Mouse (Mus musculus) neutrophil, adult 5-6 weeks (primary cell): ENCODE measurements at regions not wholly inside any gene's neighbourhood (a gene's known extent, or its start where the extent isn't known, plus 50 kb on each side); places are given as distances from the start of the nearest gene placed in this dataset.

Experiments used
- ATAC-seq: fragments of 151-379, 151-347 bp; 2 replicates; pipeline ENCODE4 v1.8.0; 2017; ENCODE audit warnings: mild to moderate bottlenecking, moderate TSS enrichment; ENCODE audit not compliant: insufficient number of reproducible peaks, poor library complexity, low FRiP score, severe bottlenecking; ENCODE audit errors: extremely low read depth

DNA sequence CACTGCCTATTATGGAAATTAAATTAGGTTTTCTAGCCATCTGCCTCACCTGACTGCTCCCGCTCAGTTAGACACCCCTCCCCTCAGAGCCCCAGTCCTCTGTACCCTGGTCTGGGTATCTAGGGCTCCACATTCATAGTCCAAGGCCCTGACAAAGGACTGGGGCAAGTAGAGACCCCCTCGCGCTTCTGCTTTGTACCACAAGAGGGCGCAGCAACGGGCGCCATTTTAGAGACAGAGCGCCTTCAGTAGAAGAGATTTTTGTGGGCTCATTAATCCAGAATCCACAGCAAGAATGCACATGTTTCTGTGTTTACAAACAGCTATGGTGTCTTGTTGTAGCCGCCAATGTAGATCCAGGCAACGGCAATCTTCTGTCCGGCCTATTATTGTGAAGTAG is 279.7 kb upstream of the Myt1l start:
- ATAC-seq = no peak

DNA sequence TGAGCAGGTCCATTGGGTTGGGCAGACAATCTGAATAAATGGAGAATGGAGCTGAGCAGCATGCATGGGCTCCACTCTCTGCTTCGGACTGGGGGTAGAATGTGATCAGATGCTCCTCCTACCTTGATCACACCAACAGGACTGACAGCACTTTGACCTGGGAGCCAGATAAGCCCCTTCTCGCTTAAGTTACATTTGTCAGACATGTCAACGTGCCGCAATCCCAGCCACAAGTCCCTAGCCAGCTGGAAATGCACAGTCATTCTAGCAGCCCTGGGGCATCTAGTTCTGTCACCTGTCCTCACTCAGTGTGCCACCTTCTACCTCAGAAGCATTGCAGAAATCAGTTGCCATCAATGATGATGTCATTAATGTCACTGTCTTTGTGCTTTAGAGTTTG is 272.1 kb upstream of the Myt1l start:
- ATAC-seq = no peak

DNA sequence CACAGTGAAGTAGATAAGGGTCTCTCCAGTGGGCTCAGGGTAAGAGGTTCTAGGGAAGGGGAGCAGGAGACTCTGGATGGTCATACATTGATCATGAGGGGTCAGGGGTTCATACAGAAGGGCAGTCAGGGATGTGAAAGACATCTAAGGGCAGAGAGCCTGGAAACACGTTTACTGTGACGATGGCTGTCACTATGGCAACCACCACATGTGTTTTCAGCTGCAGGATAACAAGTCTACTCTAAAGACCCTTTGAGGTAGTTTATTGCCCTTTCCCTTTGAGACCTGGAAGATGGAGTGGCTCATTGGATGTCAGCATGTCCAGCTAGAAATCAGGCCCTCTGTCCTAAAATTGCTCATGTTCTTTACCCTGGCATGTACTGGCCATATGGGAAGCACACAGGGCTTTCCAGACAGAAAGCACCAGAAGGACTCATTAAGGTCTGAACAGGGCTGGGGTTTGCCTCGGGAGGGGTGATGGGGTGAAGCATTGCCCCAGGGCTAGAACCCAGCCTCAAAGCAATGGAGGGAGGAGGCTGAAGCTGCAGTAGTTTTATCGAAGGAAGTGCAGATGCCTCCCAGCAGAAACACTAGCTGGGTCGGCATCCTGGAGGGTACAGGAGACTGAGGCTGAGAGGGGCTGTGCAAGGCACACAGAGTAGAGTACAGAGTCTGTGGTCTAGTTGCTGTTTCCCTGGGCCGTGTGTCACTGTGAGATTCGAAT is 271.0 kb upstream of the Myt1l start:
- ATAC-seq = no peak

DNA sequence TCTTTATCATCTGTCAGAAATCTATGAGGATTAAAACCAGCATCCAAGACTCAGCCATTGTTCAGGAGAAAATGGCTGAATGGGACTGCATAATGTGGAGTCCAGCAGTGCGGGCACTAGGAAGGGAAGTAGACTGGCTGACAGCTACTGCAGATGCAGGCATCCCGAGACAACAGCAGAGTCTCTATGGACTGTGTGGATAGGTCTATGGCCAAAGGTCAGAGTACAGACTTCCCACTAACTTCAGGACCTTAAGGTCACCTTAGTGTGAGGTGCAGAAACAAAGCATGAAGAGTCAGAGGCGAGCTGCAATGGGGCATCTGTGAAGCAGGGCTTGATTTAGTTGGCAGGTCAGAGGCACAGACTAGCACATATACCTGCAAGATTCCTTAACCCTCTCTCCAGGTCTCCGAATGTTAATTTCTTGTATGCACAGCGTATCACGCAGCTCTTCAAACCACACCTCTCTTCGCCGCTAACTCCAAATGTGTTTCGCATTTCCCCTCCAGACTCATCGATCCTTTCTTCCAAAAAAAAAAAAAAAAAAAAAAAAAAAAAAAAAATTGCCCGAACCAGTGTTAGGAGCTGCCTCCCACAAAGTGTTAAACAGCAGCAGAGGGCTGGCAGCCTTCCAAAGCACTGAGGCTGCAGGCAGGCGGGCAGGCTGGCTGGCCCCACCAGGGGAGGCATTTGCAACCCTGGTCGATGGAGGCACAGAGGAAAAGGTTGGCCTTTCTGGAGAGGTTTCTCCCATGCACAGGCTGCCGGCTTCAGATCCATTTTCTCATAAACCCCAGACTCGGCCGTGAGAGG is 270.2 kb upstream of the Myt1l start:
- ATAC-seq = no peak

DNA sequence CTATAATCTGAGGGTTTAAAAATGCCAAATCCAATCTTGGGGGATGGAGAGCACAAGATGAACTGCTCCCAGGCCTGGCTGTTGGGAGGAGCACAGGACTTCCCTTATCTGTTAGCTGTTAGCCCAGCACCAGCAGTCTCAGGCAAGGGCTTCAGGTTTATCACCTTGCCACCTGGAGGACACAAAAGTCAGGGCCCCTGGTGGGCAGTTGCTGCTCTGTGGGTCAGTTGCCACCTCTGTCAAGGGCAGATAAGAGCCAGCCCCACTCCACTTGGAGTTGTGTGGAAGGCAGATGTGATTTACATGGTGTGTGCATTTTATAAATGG is 269.7 kb upstream of the Myt1l start:
- no peak for ATAC-seq

DNA sequence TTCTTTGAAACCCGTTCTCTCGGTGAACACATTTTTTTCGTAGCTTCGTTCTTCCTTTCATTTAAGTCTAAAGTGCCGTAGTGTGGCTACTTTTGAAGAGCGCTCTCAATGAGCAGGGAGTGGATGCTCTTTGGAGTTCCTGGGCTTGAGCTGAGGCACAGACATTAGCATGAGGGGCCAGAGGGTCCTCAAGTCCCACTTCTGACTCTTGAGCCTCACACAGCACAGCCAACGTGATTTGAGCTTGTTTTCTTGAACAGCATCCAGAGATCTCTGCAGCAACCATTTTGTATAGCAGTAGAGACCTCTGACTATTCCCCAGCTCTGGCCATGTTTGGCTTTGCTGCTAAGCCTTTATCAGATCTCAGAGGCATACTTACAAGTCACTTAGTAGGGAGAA is 269.2 kb upstream of the Myt1l start:
- ATAC-seq = no peak

DNA sequence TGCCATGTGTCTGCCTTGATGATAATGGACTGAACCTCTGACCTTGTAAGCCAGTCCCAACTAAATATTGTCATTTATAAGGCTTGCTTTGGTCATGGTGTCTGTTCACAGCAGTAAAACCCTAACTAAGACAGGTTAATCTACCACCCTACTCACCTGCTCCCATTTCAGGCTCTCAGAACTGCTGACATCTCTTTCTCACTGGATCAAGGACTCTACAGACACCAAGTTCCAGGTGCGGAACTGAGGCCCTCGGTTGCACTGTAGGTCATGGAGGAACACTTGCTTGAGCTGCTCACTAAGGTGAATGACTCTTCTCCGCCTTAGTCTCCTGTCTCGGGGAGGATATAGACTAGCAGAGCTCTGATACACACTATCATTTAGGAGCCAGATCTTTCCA is 254.0 kb upstream of the Myt1l start:
- ATAC-seq = no peak

DNA sequence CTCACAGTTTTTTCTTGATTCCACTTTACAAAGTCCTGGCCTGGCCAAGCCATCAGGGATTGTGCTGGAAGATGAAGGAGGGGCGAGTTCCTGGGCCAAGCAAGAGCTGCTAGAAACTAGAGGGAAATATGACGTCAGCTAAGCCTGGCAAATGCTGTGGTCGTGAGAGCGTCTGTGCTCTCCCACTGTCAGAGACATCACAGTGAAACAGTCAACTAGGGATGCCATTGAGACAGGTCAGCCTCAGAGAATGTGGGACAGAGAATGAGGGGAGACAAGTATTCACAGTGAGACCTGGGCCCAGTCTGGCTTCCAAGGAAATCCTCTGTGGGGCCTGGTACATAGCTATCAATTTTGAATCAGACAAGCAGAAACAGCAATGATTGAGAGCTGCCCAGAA is 252.5 kb upstream of the Myt1l start:
- no peak for ATAC-seq

DNA sequence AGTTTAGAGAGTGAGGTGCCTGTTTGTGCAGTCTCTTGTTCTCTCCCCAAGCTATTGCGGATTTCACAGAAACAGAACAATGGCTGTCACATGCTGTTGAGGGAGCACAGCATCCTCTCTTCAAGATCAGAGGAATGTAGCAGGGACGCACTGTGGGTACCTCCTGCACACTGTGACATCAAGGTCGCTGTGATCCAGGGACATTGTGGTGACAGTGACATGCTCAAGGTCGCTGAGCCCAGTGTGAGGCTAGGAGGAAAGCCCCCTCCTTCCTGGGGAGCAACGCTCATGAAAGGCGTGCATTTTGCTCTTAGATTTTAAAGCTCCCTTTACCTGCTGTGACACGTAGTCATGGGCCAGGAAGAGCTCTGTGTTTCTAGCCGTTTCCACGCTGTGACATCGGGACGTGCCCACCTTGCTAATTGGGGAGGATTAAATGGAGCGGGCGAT is 248.5 kb upstream of the Myt1l start:
- ATAC-seq = no peak

DNA sequence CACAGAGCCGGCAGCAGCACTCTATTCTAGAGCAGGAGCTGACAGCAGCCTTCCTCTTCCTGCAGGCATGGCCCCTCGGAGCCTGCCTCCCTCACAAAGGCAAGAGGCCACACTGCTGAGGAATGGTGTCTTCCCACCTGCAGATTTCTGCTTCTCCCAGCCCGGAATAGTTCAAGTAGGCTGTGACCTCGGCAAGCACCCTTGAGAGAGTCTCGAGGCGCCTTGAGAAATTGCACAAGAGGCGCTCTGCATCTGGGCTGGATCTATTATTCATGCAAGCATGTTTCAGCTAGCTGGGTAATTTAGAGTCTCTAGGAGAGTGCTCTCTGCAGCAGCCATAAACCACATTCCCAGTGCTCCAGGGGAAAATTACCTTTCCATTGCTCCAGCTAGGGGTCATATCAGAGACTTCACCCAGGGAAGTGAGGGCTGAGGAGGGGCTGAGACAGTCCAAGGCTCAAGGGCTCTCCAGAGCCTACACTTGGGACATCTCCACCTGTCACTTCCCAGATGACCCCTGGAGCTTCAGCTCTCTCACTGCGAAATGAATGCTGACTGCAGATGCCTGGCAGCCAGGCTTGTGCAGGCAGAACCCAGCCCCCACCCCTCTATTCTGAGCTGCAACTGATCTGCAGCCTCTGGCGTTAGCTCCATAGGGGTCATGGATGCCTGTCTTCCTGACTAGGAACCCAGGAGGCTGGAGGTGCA is 247.9 kb upstream of the Myt1l start:
- no peak for ATAC-seq

DNA sequence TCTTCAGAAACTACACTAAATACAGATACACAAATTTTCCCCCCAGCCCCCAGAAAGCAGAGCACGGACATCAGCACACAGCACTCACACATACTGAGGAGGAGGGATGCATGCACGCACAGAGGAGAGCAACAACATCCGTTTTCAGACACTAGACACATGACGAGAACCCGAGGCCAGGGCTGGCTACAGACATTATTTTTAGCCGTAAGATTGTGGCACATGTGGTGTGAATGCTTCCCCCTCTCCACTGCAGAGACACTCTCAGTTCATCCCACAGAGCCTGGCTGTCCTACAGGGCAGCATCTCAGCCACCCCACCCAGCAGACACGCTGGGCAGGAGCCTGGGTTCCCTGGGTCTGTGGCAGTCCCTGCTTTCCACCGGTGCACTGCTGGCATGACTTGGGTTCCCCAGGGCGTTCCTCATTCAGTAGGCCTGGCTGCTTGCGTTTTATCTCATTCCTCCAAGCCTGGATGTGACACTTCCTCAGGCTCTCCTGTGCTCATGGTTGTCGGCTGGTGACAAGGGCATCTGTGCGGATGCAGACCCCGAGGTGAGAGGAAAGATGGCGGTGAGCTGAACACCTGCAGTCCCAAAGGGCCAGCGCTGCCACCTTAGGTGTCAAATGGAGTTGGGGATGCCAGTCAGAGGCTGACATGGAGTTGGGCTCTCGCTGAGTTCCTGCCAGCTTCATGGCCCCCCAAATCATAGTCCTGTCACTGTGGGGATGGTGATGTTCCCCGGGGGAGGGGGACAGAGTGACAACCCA is 247.1 kb upstream of the Myt1l start:
- ATAC-seq = no peak

DNA sequence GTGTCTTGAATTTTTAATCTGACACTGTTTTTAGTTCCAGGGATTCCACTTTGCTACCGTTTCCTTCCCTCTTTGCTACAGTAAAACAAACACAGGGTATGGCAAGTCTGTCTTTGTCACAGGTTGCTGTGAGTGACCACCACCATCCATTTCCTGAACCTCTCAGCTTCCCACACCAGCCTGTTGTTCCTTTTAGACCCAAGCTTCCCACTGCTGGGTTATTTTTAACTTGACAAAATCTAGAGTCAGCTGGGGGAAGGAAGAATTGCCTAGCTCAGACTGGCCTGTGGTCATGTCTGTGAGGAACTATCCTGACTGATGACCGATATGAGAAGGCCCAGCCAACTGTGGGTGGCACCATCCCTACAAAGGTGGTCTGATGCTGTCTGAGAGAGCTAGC is 239.4 kb upstream of the Myt1l start:
- ATAC-seq = no peak

DNA sequence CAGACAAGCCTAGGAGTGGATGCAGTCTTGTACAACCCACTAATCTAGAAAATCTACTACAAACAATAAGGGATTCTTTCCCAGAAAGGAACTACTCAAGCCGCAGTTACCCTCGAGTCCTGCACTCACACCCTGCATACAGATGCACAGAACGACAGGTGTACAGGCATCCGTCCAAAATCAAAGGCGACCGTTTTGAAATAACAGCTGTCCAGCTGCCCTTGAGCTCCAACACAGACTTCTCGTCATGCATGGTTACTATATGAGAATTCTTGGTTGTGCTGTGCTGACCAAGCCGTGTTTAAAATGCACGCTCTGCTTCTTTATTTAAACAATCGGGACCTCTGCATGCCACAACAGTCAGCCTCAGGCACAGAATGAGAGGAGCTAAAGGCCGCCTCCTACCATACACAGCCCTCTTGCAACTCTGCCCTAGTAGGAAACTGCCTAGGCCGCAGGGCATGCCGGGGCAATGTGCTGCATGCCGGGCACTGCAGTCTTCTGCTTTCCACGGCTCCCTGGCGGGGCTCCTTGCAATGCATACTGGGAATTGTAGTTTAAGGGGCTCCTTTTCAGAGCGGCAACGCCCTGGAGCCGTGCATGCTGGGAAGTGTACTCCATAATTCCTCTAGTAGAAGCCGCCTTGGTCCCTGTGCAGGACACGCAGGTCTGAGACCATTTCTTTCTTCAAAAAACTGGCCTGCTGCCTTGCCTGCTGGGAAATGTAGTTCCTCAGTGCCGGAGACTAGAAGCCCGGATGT is 237.4 kb upstream of the Myt1l start:
- ATAC-seq = peak; percentile 55; the same call in 1 of the 2 replicates

DNA sequence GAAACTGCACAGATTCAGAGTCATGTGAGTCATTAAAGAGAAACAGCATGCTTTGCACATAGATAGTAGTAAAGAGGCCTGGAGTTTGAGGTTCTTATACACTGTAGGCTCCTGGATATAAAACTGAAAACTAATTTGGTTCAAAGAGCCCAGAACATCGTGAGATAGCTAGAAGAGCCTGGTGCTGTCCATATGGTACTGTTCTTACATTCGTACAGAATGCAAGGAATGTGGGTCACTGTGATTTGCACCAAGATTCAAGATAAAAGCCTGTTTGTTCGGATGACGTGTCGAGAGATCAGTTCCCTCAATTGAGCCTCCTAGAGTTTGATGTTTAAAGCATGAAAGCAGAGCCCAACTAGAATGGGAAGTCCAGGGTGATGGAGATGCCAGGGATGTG is 230.2 kb upstream of the Myt1l start:
- no peak for ATAC-seq

DNA sequence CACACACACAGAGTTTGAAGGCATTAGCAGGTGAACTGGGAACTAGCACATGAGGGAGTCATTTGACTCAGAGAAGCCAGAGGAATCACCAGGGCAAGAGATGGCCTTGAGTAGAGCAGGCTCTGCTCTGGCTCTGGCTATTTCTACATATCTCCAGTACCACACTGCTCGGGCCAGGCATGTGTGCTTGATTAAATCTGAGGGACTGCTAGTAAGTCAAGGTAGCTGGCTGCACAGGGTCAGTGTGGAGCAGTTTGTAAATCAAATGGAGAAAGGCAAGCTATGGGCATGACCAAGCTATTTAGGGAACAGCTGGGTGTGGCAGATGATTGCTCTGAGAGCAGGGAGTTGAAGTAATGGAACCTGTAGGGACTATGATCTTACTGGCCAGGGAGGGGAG is 212.5 kb upstream of the Myt1l start:
- ATAC-seq = no peak

DNA sequence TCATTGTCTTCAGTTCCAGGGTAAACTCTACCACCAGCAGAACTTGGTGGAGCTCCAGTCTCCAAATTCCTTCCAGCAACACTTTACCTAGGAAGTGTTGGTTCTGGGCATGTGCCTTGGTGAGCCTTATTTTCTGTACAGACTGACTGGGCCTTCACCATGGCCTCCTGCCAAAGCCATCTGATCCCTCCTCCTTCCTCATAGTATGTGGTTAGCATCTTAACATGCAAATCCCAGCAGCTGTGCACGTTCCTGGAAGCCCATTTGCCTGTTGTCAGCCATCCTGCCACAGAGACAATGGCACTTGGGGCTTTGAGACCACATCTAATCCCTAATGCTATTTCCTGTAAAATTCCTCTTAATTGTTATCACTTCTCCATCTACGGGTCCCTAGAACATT is 206.7 kb upstream of the Myt1l start:
- no peak for ATAC-seq

DNA sequence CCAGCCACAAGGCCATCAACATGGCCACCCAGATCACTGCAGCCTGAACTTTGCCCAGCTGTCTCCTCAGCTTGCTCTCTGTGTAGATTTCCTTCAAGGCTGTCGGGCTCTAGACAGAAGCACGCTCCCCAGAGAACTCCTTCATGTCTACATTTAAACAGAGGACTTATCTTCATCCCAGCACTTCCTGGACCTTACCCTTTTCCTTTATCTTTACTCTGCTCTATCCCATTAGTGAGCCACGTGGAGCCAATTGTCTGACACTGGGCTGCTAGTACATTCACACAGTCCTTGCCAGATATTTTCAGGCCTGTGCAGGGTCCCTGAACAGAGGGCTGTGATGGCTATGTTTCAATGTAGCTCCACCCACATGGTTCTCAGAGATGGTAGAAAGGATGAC is 204.7 kb upstream of the Myt1l start:
- no peak for ATAC-seq

DNA sequence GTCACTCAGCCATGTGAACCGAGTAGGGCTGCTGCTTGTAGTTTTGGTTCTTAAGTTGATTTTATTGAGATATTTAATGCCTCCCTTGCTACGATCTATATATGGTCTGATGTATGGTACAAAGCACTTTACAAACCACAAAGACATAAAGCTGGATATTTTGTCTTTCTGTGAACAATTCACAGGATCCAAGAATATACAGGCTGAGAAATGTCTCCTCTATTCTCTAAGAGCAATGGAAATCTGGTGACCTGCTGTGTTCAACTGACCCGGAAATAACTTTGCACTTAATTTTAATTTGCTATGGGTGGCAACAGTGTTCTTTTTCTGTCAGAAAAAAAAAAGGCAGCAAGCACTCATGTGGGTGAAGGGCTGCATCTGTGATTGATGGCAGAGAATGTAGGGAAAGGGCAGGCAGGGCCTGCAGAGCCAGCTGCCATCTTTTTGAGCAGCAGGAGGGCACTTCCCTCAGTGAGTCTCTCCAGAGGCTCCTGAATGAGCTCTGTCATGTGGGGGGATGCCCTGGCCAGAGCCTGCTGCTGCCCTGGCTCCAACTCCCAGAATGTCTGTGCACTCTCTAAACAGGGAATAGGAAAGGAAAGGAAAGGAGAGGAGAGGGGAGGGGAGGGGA is 192.2 kb upstream of the Myt1l start:
- no peak for ATAC-seq
